Mouse (Mus musculus): ENCODE measurements around the gene Myrf. TPM values are rescaled to one million over a fixed set of nuclear protein-coding genes. Genes with fewer than 3 reads are reported as not detected.
A peak's percentile ranks its signal among the peaks of the same experiment; 100 is the strongest.

The Myrf gene
- polyA plus RNA-seq, 1 experiment from 2014 or later: 0.44 TPM

- H3K9ac ChIP-seq: no peak overlapping the region
- H3K9me3 ChIP-seq: no peaks in the 10 kb centered on the region
- peaks cover 55% of the 10 kb centered on the region for H3K36me3 ChIP-seq
- peaks cover 8% of the 10 kb centered on the region for H3K4me1 ChIP-seq (replicated peaks)
- H3K27me3 ChIP-seq: no peaks in the 10 kb centered on the region
- 79% methylated on average over 2 of the region's 2 CpGs for WGBS
- no peak for ATAC-seq (ENCODE audit: low FRiP score)
- H3K4me3 ChIP-seq: no peak overlapping the region
- no peak overlapping the region for H3K4me2 ChIP-seq
- H3K27ac ChIP-seq: 0 out of 2 replicates have a peak overlapping the region, but pooled peaks have one; percentile 12
Observed at GRCm38 (mm10) chr19:10198286-10198685, 42.3 kb downstream of the Myrf start.

GRCm38 (mm10) chr19:10197130-10197529 is 43.4 kb downstream of the Myrf start:
- WGBS: 92% methylated on average over 4 of the region's 4 CpGs
- peaks cover 66% of the 10 kb centered on the region for H3K36me3 ChIP-seq
- ATAC-seq (ENCODE audit: low FRiP score): no peak
- no peak overlapping the region for H3K9ac ChIP-seq
- no peak overlapping the region for H3K4me2 ChIP-seq
- H3K4me1 ChIP-seq (replicated peaks): no peaks in the 10 kb centered on the region
- no peak overlapping the region for H3K27ac ChIP-seq
- H3K4me3 ChIP-seq: no peak overlapping the region
- H3K27me3 ChIP-seq: no peaks in the 10 kb centered on the region
- H3K9me3 ChIP-seq: no peaks in the 10 kb centered on the region

GRCm38 (mm10) chr19:10195252-10195651 is 45.3 kb downstream of the Myrf start:
- WGBS: 80% methylated on average over 5 of the region's 5 CpGs
- H3K9me3 ChIP-seq: no peaks in the 10 kb centered on the region
- no peak overlapping the region for H3K4me3 ChIP-seq
- no peak overlapping the region for H3K4me2 ChIP-seq
- no peaks in the 10 kb centered on the region for H3K27me3 ChIP-seq
- peaks cover 4% of the 10 kb centered on the region; the same call in 1 of the 2 replicates for H3K4me1 ChIP-seq (replicated peaks)
- H3K36me3 ChIP-seq: peaks cover 78% of the 10 kb centered on the region
- no peak for ATAC-seq (ENCODE audit: low FRiP score)
- no peak overlapping the region for H3K27ac ChIP-seq
- H3K9ac ChIP-seq: no peak overlapping the region

GRCm38 (mm10) chr19:10194337-10194736 is 46.2 kb downstream of the Myrf start:
- no peak overlapping the region for H3K4me2 ChIP-seq
- H3K9me3 ChIP-seq: no peaks in the 10 kb centered on the region
- H3K4me3 ChIP-seq: no peak overlapping the region
- no peaks in the 10 kb centered on the region for H3K27me3 ChIP-seq
- H3K4me1 ChIP-seq (replicated peaks): peaks cover 4% of the 10 kb centered on the region; the same call in 1 of the 2 replicates
- ATAC-seq (ENCODE audit: low FRiP score): no peak
- no peak overlapping the region for H3K27ac ChIP-seq
- no peak overlapping the region for H3K9ac ChIP-seq
- H3K36me3 ChIP-seq: peaks cover 78% of the 10 kb centered on the region
- 91% methylated on average over 11 of the region's 11 CpGs for WGBS

- Histone ChIP-seq H3K9me3 (no peaks in the 10 kb centered on the region), H3K4me2 (no peak overlapping the region), H3K36me3 (peaks cover 100% of the 10 kb centered on the region), H3K4me1 (replicated peaks) (peaks cover 33% of the 10 kb centered on the region), H3K4me3 (no peak overlapping the region), H3K9ac (no peak overlapping the region), H3K27me3 (no peaks in the 10 kb centered on the region), H3K27ac (no peak overlapping the region)
- no peak for ATAC-seq (ENCODE audit: low FRiP score)
- WGBS: 80% methylated on average over 7 of the region's 7 CpGs
Observed at GRCm38 (mm10) chr19:10191326-10191725, 49.2 kb downstream of the Myrf start.

- 49% methylated on average over 2 of the region's 2 CpGs for WGBS
- Histone ChIP-seq H3K27me3 (no peaks in the 10 kb centered on the region), H3K4me1 (replicated peaks) (peaks cover 38% of the 10 kb centered on the region), H3K27ac (no peak overlapping the region), H3K36me3 (peaks cover 100% of the 10 kb centered on the region), H3K4me2 (no peak overlapping the region), H3K4me3 (no peak overlapping the region), H3K9ac (no peak overlapping the region), H3K9me3 (no peaks in the 10 kb centered on the region)
- no peak for ATAC-seq (ENCODE audit: low FRiP score)
Observed at GRCm38 (mm10) chr19:10190796-10191195, 49.8 kb downstream of the Myrf start.

- no peaks in the 10 kb centered on the region for H3K27me3 ChIP-seq
- H3K9ac ChIP-seq: no peak overlapping the region
- no peak overlapping the region for H3K4me2 ChIP-seq
- H3K4me3 ChIP-seq: no peak overlapping the region
- H3K9me3 ChIP-seq: no peaks in the 10 kb centered on the region
- peaks cover 46% of the 10 kb centered on the region for H3K4me1 ChIP-seq (replicated peaks)
- WGBS: 94% methylated on average over 8 of the region's 8 CpGs
- ATAC-seq (ENCODE audit: low FRiP score): no peak
- H3K36me3 ChIP-seq: peaks cover 99% of the 10 kb centered on the region
- no peak overlapping the region for H3K27ac ChIP-seq
Observed at GRCm38 (mm10) chr19:10189940-10190339, 50.6 kb downstream of the Myrf start.

- Histone ChIP-seq H3K9me3 (no peaks in the 10 kb centered on the region), H3K4me3 (no peak overlapping the region), H3K27ac (peak overlapping the region; percentile 20; the same call in 1 of the 2 replicates), H3K9ac (no peak overlapping the region), H3K27me3 (no peaks in the 10 kb centered on the region), H3K4me2 (no peak overlapping the region), H3K36me3 (peaks cover 90% of the 10 kb centered on the region), H3K4me1 (replicated peaks) (peaks cover 56% of the 10 kb centered on the region)
- no peak for ATAC-seq (ENCODE audit: low FRiP score)
- 87% methylated on average over 6 of the region's 6 CpGs for WGBS
Observed at GRCm38 (mm10) chr19:10189022-10189421, 51.5 kb downstream of the Myrf start.

- Histone ChIP-seq H3K36me3 (peaks cover 83% of the 10 kb centered on the region), H3K9me3 (no peaks in the 10 kb centered on the region)
- peak; percentile 29; the same call in 1 of the 2 replicates for ATAC-seq (ENCODE audit: low FRiP score)
Observed at GRCm38 (mm10) chr19:10188281-10188811, 52.2 kb downstream of the Myrf start.

GRCm38 (mm10) chr19:10186569-10186968 is 54.0 kb downstream of the Myrf start:
- peaks cover 62% of the 10 kb centered on the region for H3K4me1 ChIP-seq (replicated peaks)
- ATAC-seq (ENCODE audit: low FRiP score): no peak
- no peak overlapping the region for H3K4me3 ChIP-seq
- H3K4me2 ChIP-seq: no peak overlapping the region
- H3K36me3 ChIP-seq: peaks cover 65% of the 10 kb centered on the region
- 94% methylated on average over 8 of the region's 8 CpGs for WGBS
- H3K9ac ChIP-seq: peak overlapping the region; percentile 51; the same call in 1 of the 2 replicates
- H3K27ac ChIP-seq: no peak overlapping the region
- no peaks in the 10 kb centered on the region for H3K9me3 ChIP-seq
- H3K27me3 ChIP-seq: no peaks in the 10 kb centered on the region

More at GRCm38 (mm10) chr19:10188281-10188811, 52.2 kb downstream of the Myrf start:
- WGBS: 53% methylated on average over 10 of the region's 10 CpGs
- H3K4me3 ChIP-seq: no peak overlapping the region
- H3K27me3 ChIP-seq: no peaks in the 10 kb centered on the region
- H3K4me2 ChIP-seq: no peak overlapping the region
- no peak overlapping the region for H3K9ac ChIP-seq
- H3K4me1 ChIP-seq (replicated peaks): peaks cover 58% of the 10 kb centered on the region
- H3K27ac ChIP-seq: peak overlapping the region; percentile 20; the same call in 1 of the 2 replicates

GRCm38 (mm10) chr19:10185876-10186275 is 54.7 kb downstream of the Myrf start:
- Histone ChIP-seq H3K36me3 (peaks cover 58% of the 10 kb centered on the region), H3K27me3 (no peaks in the 10 kb centered on the region), H3K9ac (peak overlapping the region; percentile 51), H3K4me1 (replicated peaks) (peaks cover 58% of the 10 kb centered on the region), H3K27ac (no peak overlapping the region), H3K4me2 (peak overlapping the region; percentile 84), H3K4me3 (peak overlapping the region; percentile 95; the same call in 1 of the 2 replicates), H3K9me3 (no peaks in the 10 kb centered on the region)
- WGBS: 92% methylated on average over 3 of the region's 3 CpGs
- no peak for ATAC-seq (ENCODE audit: low FRiP score)

GRCm38 (mm10) chr19:10184096-10184495 is 56.5 kb downstream of the Myrf start:
- peak overlapping the region; percentile 84 for H3K4me2 ChIP-seq
- ATAC-seq (ENCODE audit: low FRiP score): no peak
- H3K36me3 ChIP-seq: peaks cover 41% of the 10 kb centered on the region
- H3K9me3 ChIP-seq: no peaks in the 10 kb centered on the region
- peak overlapping the region; percentile 94 for H3K9ac ChIP-seq
- peak overlapping the region; percentile 95 for H3K4me3 ChIP-seq
- no peaks in the 10 kb centered on the region for H3K27me3 ChIP-seq
- peaks cover 57% of the 10 kb centered on the region for H3K4me1 ChIP-seq (replicated peaks)
- H3K27ac ChIP-seq: peak overlapping the region; percentile 98
- WGBS: 7% methylated on average over 12 of the region's 12 CpGs

All from hindbrain, embryonic 13.5 days (tissue).